Mouse (Mus musculus) heart, embryonic 15.5 days (tissue): ENCODE measurements at regions not wholly inside any gene's neighbourhood (a gene's known extent, or its start where the extent isn't known, plus 50 kb on each side); places are given as distances from the start of the nearest gene placed in this dataset.
A peak's percentile ranks its signal among the peaks of the same experiment; 100 is the strongest.

Experiments used
- ATAC-seq: fragments of 200-750 bp; cut with Nextera tagmentation; replicated peaks from 2 replicates; pipeline ENCODE4 v1.8.0; 2017; ENCODE audit warnings: low read depth, moderate TSS enrichment; ENCODE audit not compliant: insufficient number of reproducible peaks, insufficient read depth, low FRiP score
- H3K27ac ChIP-seq: fragments of 300-500 bp; sonication (generic); 2 replicates; pipeline ENCODE4 v1.5.1; 2015; ENCODE audit warnings: mild to moderate bottlenecking, inconsistent platforms
- H3K27me3 ChIP-seq: fragments of 300-500 bp; sonication (generic); 2 replicates; pipeline ENCODE4 v1.6.1; 2015; ENCODE audit warnings: inconsistent platforms
- H3K36me3 ChIP-seq: fragments of 300-500 bp; sonication (generic); 2 replicates; pipeline ENCODE4 v1.6.1; 2015; ENCODE audit warnings: mild to moderate bottlenecking, inconsistent platforms
- H3K4me1 ChIP-seq: fragments of 300-500 bp; sonication (generic); replicated peaks from 2 replicates; pipeline ENCODE4 v1.6.1; 2015; ENCODE audit warnings: inconsistent platforms
- H3K4me2 ChIP-seq: fragments of 300-500 bp; sonication (generic); 2 replicates; pipeline ENCODE4 v1.6.1; 2015; ENCODE audit warnings: inconsistent platforms, mild to moderate bottlenecking, moderate library complexity
- H3K4me3 ChIP-seq: fragments of 300-500 bp; sonication (generic); 2 replicates; pipeline ENCODE4 v1.5.1; 2015; ENCODE audit warnings: mild to moderate bottlenecking, inconsistent platforms
- H3K9ac ChIP-seq: fragments of 300-500 bp; sonication (generic); 2 replicates; pipeline ENCODE4 v1.6.1; 2015; ENCODE audit warnings: mild to moderate bottlenecking, inconsistent platforms
- H3K9me3 ChIP-seq: fragments of 300-500 bp; sonication (generic); replicated peaks from 2 replicates; pipeline ENCODE4 v1.6.1; 2016; ENCODE audit warnings: inconsistent platforms
- WGBS: fragments of 180-500 bp; shearing (Covaris S2); methylation state at CpG from one replicate; pipeline ENCODE4 v1.1.7; 2015; ENCODE audit warnings: mixed read lengths; 5-methylcytosine and 5-hydroxymethylcytosine counted together

- H3K4me3 ChIP-seq, result no peak overlapping the region
- H3K9ac ChIP-seq, result no peak overlapping the region
- no peaks in the 10 kb centered on the region for H3K27me3 ChIP-seq
- ATAC-seq, result no peak
- no peaks in the 10 kb centered on the region for H3K36me3 ChIP-seq
- H3K9me3 ChIP-seq, result no peaks in the 10 kb centered on the region
- H3K4me1 ChIP-seq, result no peaks in the 10 kb centered on the region
- WGBS, result 66% methylated on average over 6 of the region's 6 CpGs
- H3K27ac ChIP-seq, result no peak overlapping the region
- H3K4me2 ChIP-seq, result no peak overlapping the region
These were observed 488.9 kb upstream of the Tnc start for GRCm38 (mm10) chr4:64535554-64536253.

GRCm38 (mm10) chr4:64538009-64538408, 491.2 kb upstream of the Tnc start:
- Histone ChIP-seq H3K9me3 (no peaks in the 10 kb centered on the region), H3K4me1 (no peaks in the 10 kb centered on the region), H3K4me2 (no peak overlapping the region), H3K4me3 (no peak overlapping the region), H3K27me3 (no peaks in the 10 kb centered on the region), H3K27ac (no peak overlapping the region), H3K36me3 (no peaks in the 10 kb centered on the region), H3K9ac (no peak overlapping the region)
- ATAC-seq, result no peak
- 77% methylated on average over 4 of the region's 4 CpGs for WGBS

GRCm38 (mm10) chr4:64544576-64545185, 497.9 kb upstream of the Tnc start:
- Histone ChIP-seq H3K4me3 (no peak overlapping the region), H3K9ac (no peak overlapping the region), H3K9me3 (no peaks in the 10 kb centered on the region), H3K27ac (no peak overlapping the region), H3K27me3 (no peaks in the 10 kb centered on the region), H3K4me1 (no peaks in the 10 kb centered on the region), H3K36me3 (no peaks in the 10 kb centered on the region), H3K4me2 (no peak overlapping the region)
- 57% methylated on average over 4 of the region's 4 CpGs for WGBS
- no peak for ATAC-seq

GRCm38 (mm10) chr4:64546386-64546785, 499.6 kb upstream of the Tnc start:
- no peak for ATAC-seq
- no peaks in the 10 kb centered on the region for H3K4me1 ChIP-seq
- no peaks in the 10 kb centered on the region for H3K36me3 ChIP-seq
- H3K27me3 ChIP-seq, result no peaks in the 10 kb centered on the region
- H3K9me3 ChIP-seq, result no peaks in the 10 kb centered on the region
- no peak overlapping the region for H3K27ac ChIP-seq
- 73% methylated on average over 4 of the region's 4 CpGs for WGBS
- H3K9ac ChIP-seq, result no peak overlapping the region
- H3K4me2 ChIP-seq, result no peak overlapping the region
- H3K4me3 ChIP-seq, result no peak overlapping the region

- H3K4me1 ChIP-seq, result no peaks in the 10 kb centered on the region
- H3K9me3 ChIP-seq, result no peaks in the 10 kb centered on the region
- H3K36me3 ChIP-seq, result no peaks in the 10 kb centered on the region
- ATAC-seq, result no peak
- H3K9ac ChIP-seq, result no peak overlapping the region
- no peak overlapping the region for H3K4me3 ChIP-seq
- no peaks in the 10 kb centered on the region for H3K27me3 ChIP-seq
- 87% methylated on average over 1 of the region's 1 CpGs for WGBS
- no peak overlapping the region for H3K4me2 ChIP-seq
- H3K27ac ChIP-seq, result no peak overlapping the region
These were observed 515.7 kb upstream of the Tnc start for GRCm38 (mm10) chr4:64562511-64562910.

- Histone ChIP-seq H3K9me3 (no peaks in the 10 kb centered on the region), H3K36me3 (no peaks in the 10 kb centered on the region), H3K4me3 (no peak overlapping the region), H3K4me2 (no peak overlapping the region), H3K9ac (no peak overlapping the region), H3K4me1 (no peaks in the 10 kb centered on the region), H3K27me3 (no peaks in the 10 kb centered on the region), H3K27ac (no peak overlapping the region)
- WGBS, result 79% methylated on average over 3 of the region's 3 CpGs
- ATAC-seq, result no peak
These were observed 517.2 kb upstream of the Tnc start for GRCm38 (mm10) chr4:64563996-64564395.

- Histone ChIP-seq H3K4me2 (no peak overlapping the region), H3K27me3 (no peaks in the 10 kb centered on the region), H3K27ac (no peak overlapping the region), H3K9me3 (no peaks in the 10 kb centered on the region), H3K9ac (no peak overlapping the region), H3K4me3 (no peak overlapping the region), H3K36me3 (no peaks in the 10 kb centered on the region), H3K4me1 (no peaks in the 10 kb centered on the region)
- WGBS, result 53% methylated on average over 1 of the region's 1 CpGs
- ATAC-seq, result no peak
These were observed 523.9 kb upstream of the Tnc start for GRCm38 (mm10) chr4:64570666-64571065.

GRCm38 (mm10) chr4:64575901-64576300, 529.1 kb upstream of the Tnc start:
- 11% methylated on average over 1 of the region's 1 CpGs for WGBS
- Histone ChIP-seq H3K4me2 (no peak overlapping the region), H3K4me3 (no peak overlapping the region), H3K27me3 (no peaks in the 10 kb centered on the region), H3K4me1 (no peaks in the 10 kb centered on the region), H3K27ac (no peak overlapping the region), H3K9me3 (no peaks in the 10 kb centered on the region), H3K36me3 (no peaks in the 10 kb centered on the region), H3K9ac (no peak overlapping the region)
- ATAC-seq, result no peak

GRCm38 (mm10) chr4:64595014-64595599, 528.9 kb upstream of the Pappa start:
- peak; percentile 67; the same call in 1 of the 2 replicates for ATAC-seq
- peak overlapping the region; percentile 21 for H3K27ac ChIP-seq
- H3K27me3 ChIP-seq, result no peaks in the 10 kb centered on the region
- H3K4me1 ChIP-seq, result 0 out of 2 replicates have a peak, but pooled peaks cover 3% of the 10 kb centered on the region
- no peak overlapping the region for H3K4me3 ChIP-seq
- H3K36me3 ChIP-seq, result no peaks in the 10 kb centered on the region
- H3K9ac ChIP-seq, result no peak overlapping the region
- H3K4me2 ChIP-seq, result no peak overlapping the region
- no peaks in the 10 kb centered on the region for H3K9me3 ChIP-seq
- WGBS, result 46% methylated on average over 8 of the region's 8 CpGs

- Histone ChIP-seq H3K36me3 (no peaks in the 10 kb centered on the region), H3K4me3 (no peak overlapping the region), H3K27ac (no peak overlapping the region), H3K4me1 (0 out of 2 replicates have a peak, but pooled peaks cover 3% of the 10 kb centered on the region), H3K9me3 (no peaks in the 10 kb centered on the region), H3K9ac (no peak overlapping the region), H3K4me2 (no peak overlapping the region), H3K27me3 (no peaks in the 10 kb centered on the region)
- ATAC-seq, result no peak
These were observed 525.5 kb upstream of the Pappa start for GRCm38 (mm10) chr4:64598465-64598864.

- Histone ChIP-seq H3K4me1 (0 out of 2 replicates have a peak, but pooled peaks cover 3% of the 10 kb centered on the region), H3K9ac (no peak overlapping the region), H3K4me2 (no peak overlapping the region), H3K27me3 (no peaks in the 10 kb centered on the region), H3K4me3 (no peak overlapping the region), H3K36me3 (no peaks in the 10 kb centered on the region), H3K27ac (no peak overlapping the region), H3K9me3 (no peaks in the 10 kb centered on the region)
- ATAC-seq, result no peak
- 79% methylated on average over 4 of the region's 4 CpGs for WGBS
These were observed 524.8 kb upstream of the Pappa start for GRCm38 (mm10) chr4:64599222-64599621.

- H3K4me2 ChIP-seq, result no peak overlapping the region
- no peak overlapping the region for H3K4me3 ChIP-seq
- no peak overlapping the region for H3K27ac ChIP-seq
- H3K4me1 ChIP-seq, result no peaks in the 10 kb centered on the region
- no peak overlapping the region for H3K9ac ChIP-seq
- no peaks in the 10 kb centered on the region for H3K9me3 ChIP-seq
- ATAC-seq, result no peak
- H3K27me3 ChIP-seq, result no peaks in the 10 kb centered on the region
- H3K36me3 ChIP-seq, result no peaks in the 10 kb centered on the region
These were observed 501.2 kb upstream of the Pappa start for GRCm38 (mm10) chr4:64622771-64623170.
